Mouse (Mus musculus) ZHBTc4 (cell line): ENCODE results near the gene Coasy.

Experiments used
- DNase-seq: peaks from one replicate; pipeline ENCODE4 v3.0.0-alpha.2; 2011; ENCODE audit warnings: low read depth, low spot score

The Coasy gene

DNA sequence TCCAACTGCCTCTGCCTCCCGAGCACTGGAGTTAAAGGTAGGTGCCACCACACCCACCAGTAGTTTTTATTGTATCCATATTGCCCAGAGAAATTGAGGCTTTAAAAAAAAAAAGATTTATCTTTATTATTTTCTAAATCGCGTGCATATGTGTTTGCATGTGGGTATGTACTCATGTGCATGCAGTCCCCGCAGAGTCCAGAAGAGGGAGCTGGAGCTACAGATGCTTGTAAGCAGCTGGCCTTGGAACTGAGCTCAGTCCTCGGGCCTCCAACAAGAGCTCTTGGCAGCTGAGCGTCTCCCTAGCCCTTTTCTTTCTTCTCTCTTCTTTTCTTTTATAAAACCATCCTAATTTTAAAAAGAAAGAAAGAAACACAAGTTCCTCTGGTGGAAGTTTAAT is 49.3 kb downstream of the Coasy start:
- peak; percentile 91 for DNase-seq

DNA sequence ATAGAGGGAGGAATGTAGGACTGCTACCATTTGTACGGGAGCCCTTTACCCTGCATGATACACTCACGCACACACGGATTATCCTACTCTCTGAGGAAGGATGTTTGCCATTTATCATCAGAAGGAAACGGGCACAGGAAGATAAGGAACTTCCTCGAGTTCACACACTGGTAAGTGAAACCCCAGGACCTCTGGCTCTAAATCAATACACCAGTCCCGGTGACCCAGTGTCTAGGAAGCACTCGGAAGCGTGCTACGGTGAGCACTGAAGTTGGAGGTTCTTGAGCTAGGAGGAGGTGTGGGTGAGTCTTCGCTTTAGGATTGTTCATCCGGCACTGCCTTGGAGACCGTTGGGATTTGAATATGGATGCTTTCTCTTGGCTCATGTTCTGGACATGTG is 50.7 kb downstream of the Coasy start:
- DNase-seq: no peak

DNA sequence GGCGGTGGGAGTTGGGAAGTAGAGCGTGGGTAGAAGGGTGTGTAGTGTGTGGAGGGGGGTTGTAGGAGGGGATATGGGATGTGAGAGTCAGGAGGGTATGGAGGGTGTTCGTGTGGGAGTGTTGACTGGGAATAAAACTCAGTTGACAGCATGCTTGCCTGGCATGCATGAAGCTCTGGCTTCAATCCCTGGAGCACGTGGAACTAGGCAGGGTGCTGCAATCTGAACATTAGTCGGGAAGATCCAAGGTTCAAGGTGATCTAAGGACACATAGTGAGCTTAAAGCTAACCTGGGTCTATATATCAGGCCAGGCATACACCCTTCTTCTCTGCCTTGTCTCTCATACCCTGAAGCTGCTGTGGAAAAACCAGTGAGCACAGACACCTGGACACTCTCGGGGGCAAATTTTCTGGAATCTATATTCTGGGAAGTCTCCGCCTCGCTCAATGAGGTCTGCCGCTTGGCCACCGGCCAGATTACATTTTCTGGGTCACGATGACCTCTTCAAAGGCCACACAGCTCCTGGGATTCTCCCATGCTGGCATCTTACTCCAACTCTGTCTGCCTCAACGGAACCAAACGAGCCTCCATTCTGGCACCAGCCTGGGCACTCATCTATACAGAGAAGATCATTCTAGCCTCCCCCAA is 52.0 kb downstream of the Coasy start:
- no peak for DNase-seq
